Mouse (Mus musculus) lung, postnatal 4 days (tissue): ENCODE data around the gene Smtnl1.
"Not testable (repeated sequence)": the region's sequence is repeated elsewhere in the genome, so short reads cannot be mapped to it uniquely, and the experiment has no call there.

Experiments
- DNase-seq, 2 experiments: peaks; one replicate each; pipeline ENCODE4 v3.0.0; 2021

Smtnl1 gene

DNA sequence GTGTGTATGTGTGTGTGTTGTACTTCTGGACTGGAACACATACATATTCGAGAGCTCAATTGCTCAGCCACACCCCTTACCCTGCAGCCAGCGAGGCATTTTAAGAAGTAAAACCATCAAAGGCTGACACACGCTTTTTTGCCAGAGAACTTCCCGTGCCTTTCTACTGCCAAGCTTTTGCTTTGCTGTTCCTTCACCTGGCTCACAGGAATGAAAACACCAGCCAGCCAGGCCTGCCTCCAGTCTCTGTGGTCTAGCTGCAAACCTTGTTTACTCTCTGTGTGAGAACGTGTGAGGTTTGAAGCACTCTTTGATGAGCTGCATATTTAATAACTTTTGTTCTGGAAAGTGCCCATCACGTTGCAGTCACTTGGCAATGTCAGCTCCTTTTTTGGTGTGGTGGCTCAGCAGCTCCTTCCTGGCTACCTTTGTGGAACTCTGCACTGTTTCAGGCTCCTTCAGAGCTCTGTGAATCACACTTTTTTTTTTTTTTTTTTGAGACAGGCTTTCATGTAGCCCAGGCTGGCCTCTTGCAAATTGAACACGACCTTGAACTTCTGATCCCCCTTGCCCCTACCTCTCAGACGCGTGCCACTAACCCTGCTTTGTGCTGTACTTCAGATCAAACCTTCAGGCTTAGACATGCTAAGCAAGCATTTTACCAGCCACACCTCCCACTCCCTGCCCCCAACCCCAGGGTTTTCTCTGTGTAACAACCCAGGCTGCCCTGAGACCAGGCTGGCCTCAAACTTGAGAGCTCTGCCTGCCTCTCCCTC, 15.6 kb upstream of the Smtnl1 start:
- DNase-seq = no peak

DNA sequence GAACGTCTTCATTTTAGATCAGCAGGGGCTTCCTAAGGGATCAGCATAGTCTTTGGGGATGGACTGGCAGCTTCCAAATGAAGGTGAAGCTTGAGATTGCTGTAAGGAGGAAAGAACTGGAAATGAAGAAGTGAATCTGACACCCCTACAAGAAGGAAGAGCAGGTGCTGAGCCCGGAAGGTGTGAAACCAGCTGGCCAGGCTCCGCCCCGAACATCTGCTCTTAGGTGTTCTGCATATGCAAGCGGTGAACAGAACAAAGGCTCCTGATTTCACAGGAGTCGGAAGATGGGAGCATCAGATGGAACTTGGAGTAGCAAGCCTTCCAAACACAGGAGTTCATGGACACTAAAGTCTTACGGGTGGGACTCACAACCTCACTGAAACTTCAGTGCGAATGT, 14.7 kb upstream of the Smtnl1 start:
- DNase-seq = no peak

DNA sequence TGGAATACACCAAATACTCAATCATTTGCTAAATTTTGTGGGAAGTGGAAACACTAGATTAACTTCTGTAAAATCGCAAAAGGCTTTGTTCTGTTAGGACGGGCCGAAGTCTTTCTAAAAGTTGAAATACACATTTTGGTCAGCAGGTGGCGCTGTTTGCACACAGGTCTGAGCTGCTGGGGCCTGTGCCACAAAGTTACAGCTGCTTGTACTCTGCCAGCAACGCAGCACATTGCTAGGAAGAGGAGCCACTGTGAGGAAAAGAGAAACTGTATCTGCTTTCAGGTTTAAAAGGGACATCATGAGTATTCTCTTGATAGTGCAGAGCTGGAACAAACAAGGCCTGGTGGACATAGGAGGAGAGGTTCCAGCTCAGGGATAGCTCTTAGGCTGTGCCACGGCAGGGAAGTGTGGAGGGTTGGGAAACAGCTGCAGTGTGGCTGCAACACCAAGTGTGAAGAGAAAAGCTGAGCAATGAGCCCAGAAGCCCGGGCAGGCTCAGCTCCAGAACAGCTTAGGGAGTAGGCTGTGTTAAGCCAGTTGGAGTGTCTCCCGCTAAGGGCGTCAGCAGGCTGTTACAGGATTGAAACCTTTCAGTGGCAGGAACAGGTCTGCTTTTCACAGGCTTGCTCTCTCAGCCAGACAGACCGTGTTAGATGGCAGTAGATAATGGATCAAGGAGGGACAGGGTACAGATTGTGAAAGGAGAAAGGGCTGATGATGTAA, 9.4 kb upstream of the Smtnl1 start:
- DNase-seq = peak; percentile 86 to 89

DNA sequence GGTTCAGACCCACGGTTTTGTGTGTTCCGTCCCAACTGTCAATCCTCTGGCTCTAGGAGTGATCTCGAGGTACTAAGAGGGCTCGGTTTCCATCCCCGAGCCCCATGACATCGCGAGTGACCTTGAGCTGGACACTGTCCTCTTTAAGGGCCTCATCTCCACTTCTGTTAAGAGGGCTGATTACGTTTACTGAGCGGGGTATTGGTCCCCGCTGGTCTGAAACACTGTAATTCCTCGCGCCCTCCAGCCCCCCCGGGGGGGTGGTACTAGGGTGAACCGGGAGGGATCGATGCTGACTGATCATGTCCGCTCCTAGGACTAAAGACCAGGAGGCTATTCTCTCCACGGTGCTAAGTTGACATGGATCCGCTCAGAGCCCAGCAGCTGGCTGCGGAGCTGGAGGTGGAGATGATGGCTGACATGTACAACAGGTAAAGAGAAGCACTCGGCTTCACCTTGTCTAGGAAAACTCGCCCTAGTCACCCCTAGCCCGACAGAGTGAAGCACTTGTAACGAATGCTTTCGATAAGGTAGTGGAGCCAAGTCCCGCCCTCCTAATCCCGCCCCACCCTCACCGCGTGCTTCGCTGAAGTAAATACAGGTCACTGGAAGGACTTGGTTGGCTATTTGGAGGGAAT, 5.0 kb upstream of the Smtnl1 start:
- no peak for DNase-seq

DNA sequence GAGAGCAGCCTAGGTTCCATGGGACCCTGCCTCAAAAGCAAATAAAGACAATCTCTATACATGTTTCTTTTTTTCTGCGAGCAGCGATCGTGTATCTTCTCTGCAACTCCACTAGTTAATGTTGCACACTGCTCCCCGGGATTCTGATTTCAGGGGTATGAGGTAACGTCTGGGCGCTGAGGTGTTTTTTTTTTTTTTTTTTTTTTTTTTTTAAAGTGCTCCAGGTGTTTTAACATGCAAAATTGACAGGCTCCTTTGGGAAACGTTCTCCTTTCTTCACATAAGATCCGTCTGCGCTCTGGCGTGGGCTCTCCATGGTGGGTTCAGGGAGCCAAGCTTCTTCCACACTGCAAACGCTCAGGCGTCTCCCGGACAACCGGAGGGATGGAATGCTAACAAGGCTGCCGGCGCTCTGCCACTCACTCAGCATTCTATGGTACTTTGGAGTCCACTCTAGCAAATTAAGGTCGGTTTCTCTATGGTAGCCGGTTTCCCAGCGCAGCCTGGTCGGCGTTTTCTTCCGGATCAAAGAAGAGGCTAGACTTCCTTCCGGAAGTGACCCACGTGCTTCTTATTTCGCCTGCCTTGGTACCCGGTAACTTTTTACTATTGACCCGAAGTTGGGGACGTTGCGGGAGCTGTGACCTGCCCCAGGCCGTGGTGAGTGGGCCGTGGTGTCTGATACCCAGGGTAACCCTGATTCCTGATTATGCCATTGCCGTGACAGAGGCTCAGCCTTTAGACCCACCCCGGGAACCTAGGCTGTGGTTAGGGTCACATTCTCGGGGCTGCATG, 4.2 kb upstream of the Smtnl1 start, which contains the start of gene Timm10:
TSS of gene Timm10 (plus strand) at position 510 of the 795 bp plus-strand sequence.
- DNase-seq = peak; percentile 88 to 92

DNA sequence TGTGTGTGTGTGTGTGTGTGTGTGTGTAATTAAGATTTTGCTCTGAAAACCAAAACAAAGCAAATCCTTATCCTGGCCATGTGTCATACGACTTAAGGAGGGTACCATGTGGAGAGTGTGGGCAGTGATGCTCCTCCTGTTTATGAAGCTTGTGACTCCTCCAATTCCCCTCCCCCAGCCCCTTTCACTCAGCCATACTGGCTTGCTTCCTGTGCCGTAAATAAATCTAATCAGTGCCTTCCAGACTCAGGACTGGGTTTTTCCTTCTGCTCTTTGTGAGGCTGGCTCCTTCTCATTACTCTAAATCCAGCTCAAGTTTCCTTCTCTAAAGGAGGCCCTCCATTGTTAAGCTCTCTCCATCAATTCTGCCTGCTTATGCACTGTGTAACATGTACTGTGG, 785 bp upstream of the Smtnl1 start:
- no peak for DNase-seq

DNA sequence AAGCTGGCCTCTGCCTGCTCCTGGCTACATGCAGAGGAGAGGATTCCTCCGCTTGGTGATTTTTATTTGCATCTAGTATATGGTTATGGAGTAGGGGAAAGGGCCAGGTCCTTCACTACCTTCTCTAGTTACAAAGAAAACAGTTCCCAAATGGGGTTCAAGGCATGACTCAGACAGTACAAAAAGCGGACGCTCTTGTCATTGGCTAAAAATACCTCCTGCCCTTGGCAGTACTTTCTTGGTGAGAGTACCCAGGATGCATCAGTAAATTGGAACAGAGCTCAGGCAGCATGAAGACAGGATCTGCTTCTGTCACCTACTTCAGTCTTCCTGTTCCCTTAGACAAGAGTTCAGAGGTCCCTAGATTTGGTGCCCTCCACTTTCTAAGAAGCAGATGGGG, 2.6 kb downstream of the Smtnl1 start:
- DNase-seq = no peak

DNA sequence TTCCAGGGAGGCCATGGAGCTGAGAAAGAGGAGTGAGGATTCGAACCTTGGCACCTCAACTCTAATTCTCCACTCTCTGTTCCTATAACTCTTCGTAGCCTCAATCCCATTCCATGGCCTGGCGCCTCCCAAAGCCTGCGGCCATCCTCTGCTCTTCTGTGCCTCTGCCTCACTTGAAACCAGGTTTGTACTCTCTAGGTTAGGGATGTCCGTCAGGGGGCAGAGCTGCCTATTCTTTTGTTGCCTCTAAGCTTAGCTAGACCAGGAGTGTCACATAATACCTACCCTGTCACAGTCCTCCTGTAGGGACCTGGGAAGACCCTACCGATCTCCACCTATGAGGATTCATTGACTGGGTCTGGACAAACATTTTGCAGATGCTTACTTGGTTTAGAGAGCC, 9.8 kb downstream of the Smtnl1 start:
- DNase-seq = no peak

DNA sequence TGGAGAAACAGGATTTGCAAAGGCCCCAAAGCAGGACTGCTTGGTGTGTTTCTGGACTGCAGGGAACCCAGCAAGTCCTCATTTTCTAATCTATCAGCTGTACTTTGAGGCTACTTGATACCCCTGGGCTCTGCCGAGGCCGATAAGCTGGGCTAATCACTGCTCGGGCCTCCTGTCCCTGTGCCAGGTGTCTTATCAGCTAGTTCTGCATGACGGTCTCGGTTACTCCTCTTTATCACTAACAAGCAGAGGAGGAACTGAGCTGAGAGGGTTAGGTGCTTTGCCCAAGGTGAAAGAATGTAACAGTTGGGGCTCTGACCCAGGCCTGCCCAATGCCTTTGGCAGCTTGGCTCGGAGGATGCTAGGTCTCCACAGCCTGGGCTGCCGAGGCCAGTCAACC, 10.6 kb downstream of the Smtnl1 start:
- no peak for DNase-seq

DNA sequence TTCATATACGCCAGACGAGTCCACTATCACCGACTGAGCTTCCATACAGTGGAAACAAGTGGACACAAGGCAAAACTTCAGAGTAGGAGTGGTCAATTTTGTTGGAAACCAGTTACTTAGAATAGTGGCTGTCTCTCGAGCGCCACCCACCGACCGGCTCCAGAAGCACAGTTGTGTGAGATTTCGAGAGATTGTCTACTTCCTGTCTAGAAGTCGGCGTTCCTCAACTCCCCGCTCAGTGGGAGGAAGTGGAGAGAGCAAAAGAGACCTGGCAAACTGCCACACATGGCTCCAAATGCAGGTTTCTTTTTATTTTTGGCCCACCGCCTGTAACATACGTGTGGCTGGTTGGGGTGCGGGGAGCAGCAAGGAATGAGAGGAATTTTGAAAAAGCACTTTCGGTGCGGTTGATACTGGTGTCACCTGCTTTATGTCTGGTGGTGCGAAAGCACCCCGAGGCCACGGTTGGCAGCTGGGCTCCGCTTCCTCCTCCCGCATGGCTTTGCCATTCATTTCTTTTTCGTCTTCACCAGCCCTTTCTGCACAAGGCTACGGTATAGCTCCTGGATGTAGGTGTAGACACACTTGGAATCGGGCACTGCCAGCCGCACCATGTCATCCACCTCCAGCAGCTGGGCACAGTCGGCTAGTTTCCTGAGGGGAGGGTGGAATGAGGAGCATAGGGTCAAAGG, 11.4 kb downstream of the Smtnl1 start:
- peak; percentile 92 for DNase-seq

DNA sequence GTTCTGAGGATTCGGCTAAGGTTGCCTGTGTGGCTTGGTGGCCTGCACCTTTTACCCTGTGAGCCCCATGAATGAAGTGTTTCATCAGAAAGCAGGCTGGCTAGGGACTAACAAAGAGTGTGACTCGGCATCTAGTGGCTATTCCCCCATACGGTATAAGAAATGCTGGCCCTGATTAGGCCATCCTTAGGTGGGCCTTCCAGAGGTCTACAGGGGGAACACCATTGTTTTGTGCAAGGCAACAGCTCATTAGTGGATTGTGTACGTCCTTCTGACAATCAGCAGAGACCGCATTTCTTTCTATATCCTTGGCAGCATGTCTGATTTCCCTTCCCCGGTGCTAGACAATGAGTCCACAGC, 11.9 kb downstream of the Smtnl1 start:
- DNase-seq = no peak

DNA sequence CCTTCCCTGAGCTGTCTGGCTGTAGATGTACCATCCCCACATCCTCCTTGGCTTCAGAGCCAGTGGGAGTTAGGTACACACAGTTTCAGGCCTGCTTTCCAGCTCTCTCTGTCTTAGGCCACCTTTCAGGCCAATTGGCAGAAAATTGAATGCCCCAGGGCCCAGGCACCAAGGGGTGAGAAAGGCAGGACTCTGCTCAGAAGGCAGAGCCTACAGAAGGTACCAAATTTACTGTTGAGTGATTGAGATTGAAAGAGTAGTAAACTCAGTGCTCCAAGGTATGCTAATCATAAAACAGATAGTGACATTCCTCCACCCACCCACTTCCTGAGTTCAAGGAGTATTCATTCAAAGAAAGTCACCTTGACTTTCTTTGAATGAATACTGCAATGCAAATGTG, 13.1 kb downstream of the Smtnl1 start:
- DNase-seq = no peak

DNA sequence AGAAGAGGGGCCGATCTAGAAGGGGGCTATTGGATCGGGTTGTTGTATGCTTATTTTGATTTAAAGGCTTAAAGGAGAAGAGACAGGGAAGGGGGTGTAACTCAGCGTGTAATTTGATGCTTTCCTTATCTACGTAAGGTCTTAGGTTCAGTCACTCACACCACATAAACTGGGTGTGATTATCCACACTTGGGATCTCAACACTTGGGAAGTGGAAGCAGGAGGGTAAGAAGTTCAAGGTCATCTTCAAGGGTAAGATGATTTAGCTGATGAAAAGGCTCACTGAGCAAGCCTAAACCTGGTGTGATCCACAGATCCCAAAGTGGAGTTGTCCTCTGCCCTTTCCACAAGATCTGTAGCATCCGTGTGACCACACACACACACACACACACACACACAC, 15.9 kb downstream of the Smtnl1 start:
- no peak for DNase-seq

DNA sequence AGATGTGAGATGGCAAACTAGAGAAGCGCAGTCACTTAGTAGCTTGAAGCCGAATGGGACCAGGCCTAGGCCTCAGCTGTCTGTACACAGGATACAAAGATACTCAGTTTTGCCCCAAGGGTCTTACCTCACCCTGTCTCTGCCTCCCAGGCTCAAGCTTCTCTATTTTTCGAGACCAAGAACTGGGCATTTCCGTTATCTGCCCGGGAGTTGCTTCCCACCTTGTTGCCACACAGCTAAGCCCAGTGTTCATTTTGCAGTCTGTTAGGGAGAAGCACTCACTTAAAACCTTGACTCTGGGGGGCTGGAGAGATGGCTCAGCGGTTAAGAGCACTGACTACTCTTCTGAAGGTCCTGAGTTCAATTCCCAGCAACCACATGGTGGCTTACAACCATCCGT, 18.5 kb downstream of the Smtnl1 start:
- no peak for DNase-seq

DNA sequence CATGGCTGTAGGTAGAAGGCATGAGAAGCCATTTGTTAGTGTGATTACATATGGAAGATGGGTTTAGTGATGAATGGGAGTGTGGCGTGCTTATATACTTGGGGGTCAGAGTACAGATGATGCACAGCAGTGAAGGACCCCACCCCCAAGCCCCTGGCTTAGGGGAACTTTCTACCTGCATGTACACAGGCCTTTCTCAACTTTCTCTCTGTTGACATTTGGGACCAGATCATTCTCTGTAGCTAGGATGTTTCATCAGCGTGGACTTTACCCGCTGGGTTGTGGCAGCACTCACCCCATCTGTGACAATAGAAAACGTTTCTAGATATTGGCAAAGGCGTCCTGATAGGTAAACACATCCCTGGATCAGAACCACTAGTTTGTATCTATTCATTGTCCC, 21.2 kb downstream of the Smtnl1 start:
- DNase-seq = not testable (repeated sequence)

DNA sequence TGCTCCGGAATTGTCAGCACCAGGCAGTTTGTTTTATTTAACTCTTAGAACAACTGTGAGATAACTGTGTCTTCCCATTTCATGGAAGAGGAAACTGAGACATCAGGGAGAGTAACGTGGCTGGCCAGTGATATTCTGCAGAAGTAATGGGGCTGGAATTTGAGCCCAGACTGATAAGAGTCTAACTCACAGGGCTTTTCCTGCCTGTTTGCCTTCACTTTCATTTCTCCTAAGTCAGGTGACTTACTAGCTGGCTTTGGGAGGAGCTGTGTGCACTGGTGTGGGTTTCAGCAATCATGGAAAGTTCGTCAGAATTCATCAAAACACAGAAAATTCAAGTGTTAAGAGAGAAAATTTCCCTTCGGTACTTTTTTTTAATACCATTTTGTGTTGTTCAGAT, 22.1 kb downstream of the Smtnl1 start:
- DNase-seq = no peak

DNA sequence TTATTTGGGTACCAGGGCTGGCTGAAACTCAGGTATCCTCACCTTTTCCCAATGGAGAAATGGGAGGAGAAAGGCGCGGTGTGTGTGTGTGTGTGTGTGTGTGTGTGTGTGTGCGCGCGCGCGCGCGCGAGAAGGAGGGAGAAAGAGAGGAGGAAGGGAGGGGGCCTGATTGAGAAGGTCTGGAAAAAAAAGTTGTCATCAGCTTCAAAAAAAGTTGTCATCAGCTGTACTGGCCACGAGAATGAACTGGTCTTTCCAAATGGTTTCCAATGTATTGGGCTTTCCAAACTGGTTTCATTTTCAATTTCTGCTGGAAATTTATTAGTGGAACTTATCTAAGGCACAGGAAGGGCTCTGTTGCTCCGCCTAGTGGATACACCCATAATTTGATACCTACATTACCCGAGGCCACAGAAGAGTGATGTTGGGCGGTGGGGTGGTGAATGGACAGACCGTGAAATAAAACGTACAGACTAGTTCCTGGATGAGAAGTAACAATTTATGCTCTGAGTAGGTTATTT, 23.4 kb downstream of the Smtnl1 start:
- DNase-seq = peak in 1 of 2 experiments; percentile 79

DNA sequence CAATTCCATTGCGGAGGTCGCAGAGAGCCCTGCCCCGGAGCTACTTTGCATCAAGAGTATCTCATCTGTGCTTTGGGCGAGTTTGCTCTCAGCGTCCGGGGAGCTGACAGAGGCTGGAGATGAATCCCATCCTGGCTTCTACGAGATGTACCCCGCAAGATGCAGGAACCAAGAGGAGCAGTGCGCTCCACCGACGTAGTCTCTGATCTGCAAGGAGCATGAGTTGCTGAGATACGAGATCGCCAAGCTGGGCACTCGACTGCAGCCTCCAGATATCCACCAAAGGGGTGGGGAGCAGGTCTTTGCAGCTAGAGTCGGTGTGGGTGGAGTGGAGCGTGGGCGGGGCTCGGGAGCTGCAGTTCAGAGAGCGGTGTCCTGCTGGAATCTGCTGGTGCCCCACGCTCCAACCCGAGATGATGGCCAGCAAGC, 23.9 kb downstream of the Smtnl1 start, which contains the start of gene Ube2l6:
TSS of gene Ube2l6 (plus strand) at position 336 of the 429 bp plus-strand sequence.
- peak; percentile 80 to 84 for DNase-seq

DNA sequence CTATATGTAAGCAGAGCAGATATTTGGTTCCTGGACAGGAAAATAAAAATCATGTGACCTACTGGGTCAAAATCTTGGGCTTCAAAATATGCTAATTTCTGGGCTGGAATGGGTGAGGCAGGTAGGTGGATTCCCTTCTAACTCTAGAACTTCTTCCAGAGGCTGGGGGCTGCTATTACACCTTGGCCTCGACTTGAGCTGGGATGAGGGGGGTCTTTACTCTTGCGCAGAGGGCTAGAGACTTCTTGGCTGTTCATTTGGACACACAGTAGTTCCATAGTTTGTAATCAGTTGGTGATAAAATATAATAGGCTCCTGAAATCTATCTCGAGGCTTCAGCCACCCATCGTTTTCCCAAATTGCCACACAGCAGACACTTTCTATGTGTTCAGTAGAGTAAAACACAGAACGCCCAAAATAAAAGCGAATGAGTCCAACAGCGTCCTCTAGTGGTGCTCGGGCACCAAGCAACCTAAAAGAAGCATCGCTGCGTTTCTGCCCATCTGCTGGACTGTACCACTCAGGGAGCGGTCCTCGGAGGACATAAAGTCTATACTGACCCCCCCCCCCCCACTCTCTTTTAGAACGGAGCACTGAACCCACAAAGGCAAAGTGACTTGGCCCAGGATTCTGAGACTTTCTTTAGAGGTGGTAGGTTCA, 24.5 kb downstream of the Smtnl1 start:
- DNase-seq = peak; percentile 82 to 87

DNA sequence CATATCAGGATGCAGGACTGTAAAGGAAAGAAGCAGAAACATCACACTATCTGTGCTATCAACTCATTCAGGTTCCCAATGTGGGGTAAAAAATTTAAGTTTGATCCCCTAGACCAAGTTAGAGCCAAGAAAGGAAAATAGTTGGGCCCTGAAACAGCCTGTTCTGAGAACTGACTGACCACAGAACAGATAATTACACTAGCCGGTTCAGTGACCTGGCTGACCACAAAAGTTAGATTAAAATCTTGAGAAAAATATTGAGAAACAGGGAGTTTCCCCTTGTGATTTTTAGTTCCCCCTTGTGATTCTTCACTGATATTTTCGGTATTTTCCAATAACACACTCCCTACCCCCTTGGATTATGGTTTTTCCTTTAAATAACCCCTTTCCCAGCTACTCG, 28.6 kb downstream of the Smtnl1 start:
- DNase-seq = no peak

DNA sequence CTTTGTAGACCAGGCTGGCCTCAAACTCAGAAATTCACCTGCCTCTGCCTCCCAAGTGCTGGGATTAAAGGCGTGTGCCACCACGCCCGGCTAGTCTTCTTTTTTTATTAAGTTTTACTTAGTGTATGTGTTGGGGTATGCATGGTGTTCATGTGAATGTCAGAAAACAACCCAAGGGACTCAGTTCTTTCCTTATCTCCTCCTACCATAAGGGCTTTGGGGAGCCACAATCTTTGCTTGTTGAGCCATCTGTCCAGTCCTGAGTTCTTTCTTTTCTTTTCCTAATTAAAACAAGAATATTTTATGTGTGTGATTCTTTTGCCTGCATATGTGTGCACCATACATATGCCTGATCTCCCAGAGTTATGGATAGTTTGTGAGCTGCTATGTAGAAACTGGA, 29.3 kb downstream of the Smtnl1 start:
- no peak for DNase-seq

DNA sequence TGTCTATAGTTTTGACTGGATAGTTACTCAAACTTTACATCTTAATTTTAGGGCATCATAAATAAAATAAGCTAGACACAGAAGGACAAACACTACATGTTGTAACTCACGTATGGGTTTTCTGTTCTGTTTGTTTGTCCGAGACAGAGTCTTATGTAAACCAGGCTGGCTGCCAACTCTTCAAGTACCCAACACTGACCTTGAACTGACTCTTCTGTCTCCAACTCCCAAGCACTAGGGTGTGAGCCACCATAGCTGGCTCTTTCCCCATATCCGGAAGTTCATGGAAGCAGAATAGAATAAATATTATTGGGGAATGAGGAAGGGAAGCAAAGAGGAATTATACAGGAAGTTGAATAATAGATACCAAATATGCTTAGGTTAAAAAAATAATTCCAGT, 29.9 kb downstream of the Smtnl1 start:
- no peak for DNase-seq
